Mouse (Mus musculus): ENCODE data around the gene Hoxb8. TPM values are rescaled to one million over a fixed set of nuclear protein-coding genes. Genes with fewer than 3 reads are reported as not detected.

Hoxb8 gene
- polyA plus RNA-seq, 1 experiment: not detected

DNA sequence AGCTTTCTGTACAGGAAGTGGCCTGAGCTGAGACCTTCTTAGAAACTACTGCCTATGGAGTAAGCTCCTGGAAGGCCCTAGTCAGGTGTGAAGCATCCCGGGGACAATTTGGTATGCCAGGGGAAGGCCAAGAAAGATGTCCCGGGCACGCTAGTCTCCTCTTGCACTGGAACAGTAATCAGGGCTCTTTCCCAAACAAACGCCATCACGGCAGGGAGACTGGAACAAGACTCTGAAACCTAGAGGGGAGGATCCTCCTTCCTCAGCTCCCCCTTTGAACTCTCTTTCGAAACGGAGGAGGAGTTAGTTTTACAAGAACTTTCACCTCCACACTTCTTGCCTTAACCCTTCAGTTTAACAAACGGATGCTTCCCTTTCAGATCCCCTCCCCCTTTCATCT is 50.4 kb downstream of the Hoxb8 start:
- H3K4me3 ChIP-seq (ENCODE audit: insufficient read depth, low read length): no peak overlapping the region
- no peak overlapping the region for H3K27ac ChIP-seq (ENCODE audit: insufficient read depth, low read depth, low read length)
- no peaks in the 10 kb centered on the region for H3K4me1 ChIP-seq (ENCODE audit: control insufficient read depth, insufficient read depth, low read length)
- no peak for TF ChIP-seq CTCF (IDR thresholded peaks at IDR 0.05; ENCODE audit: low read depth, low read length)
- no peak for TF ChIP-seq POLR2A (IDR thresholded peaks at IDR 0.05; ENCODE audit: borderline replicate concordance, low read depth, low read length)

- TF ChIP-seq POLR2A (IDR thresholded peaks at IDR 0.05; ENCODE audit: borderline replicate concordance, low read depth, low read length): no peak
- TF ChIP-seq CTCF (IDR thresholded peaks at IDR 0.05; ENCODE audit: low read depth, low read length): no peak
- Histone ChIP-seq H3K27ac (ENCODE audit: insufficient read depth, low read depth, low read length) (no peak overlapping the region), H3K4me1 (ENCODE audit: control insufficient read depth, insufficient read depth, low read length) (no peaks in the 10 kb centered on the region), H3K4me3 (ENCODE audit: insufficient read depth, low read length) (no peak overlapping the region)
Observed at GRCm38 (mm10) chr11:96332618-96333032, 50.9 kb downstream of the Hoxb8 start.

- Histone ChIP-seq H3K4me3 (ENCODE audit: insufficient read depth, low read length) (no peak overlapping the region), H3K27ac (ENCODE audit: insufficient read depth, low read depth, low read length) (no peak overlapping the region), H3K4me1 (ENCODE audit: control insufficient read depth, insufficient read depth, low read length) (no peaks in the 10 kb centered on the region)
- TF ChIP-seq CTCF (IDR thresholded peaks at IDR 0.05; ENCODE audit: low read depth, low read length) (no peak), POLR2A (IDR thresholded peaks at IDR 0.05; ENCODE audit: borderline replicate concordance, low read depth, low read length) (no peak)
Observed at GRCm38 (mm10) chr11:96333241-96334001, 51.7 kb downstream of the Hoxb8 start.

DNA sequence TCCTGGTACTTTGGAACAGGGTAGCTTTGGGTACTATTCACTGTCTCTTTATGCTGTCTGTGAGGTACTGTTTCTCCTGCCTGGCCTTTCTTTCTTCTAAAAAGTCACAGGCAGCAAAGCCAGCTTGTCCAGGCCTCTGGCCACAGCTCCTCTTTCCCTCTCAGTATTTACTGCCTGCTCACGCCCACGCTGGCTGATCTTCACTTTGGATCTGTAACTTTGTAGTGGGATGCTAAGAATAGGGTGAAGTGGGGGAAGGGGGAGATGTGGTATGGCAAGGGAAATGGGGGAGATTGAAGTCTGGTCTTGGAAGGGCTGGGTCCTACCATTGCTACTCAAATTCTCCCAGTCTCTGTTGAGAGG is 52.3 kb downstream of the Hoxb8 start:
- TF ChIP-seq POLR2A (IDR thresholded peaks at IDR 0.05; ENCODE audit: borderline replicate concordance, low read depth, low read length) (no peak), CTCF (IDR thresholded peaks at IDR 0.05; ENCODE audit: low read depth, low read length) (no peak)
- Histone ChIP-seq H3K27ac (ENCODE audit: insufficient read depth, low read depth, low read length) (no peak overlapping the region), H3K4me1 (ENCODE audit: control insufficient read depth, insufficient read depth, low read length) (no peaks in the 10 kb centered on the region), H3K4me3 (ENCODE audit: insufficient read depth, low read length) (no peak overlapping the region)

Other genes with a start within 250 kb of the Hoxb8 start
- 81.3 and 91.8 TPM in 2 replicates for gene Snf8, start 247.0 kb upstream of the Hoxb8 start, polyA plus RNA-seq (2012; ENCODE audit: insufficient read depth, insufficient read length, missing spikeins)
- 37.6 and 43.6 TPM in 2 replicates for gene Ube2z, start 216.5 kb upstream of the Hoxb8 start, polyA plus RNA-seq (2012; ENCODE audit: insufficient read depth, insufficient read length, missing spikeins)
- 101 and 118 TPM in 2 replicates for gene Atp5g1, start 206.2 kb upstream of the Hoxb8 start, polyA plus RNA-seq (2012; ENCODE audit: insufficient read depth, insufficient read length, missing spikeins)
- not detected in 2 replicates for gene Calcoco2, start 169.9 kb upstream of the Hoxb8 start, polyA plus RNA-seq (2012; ENCODE audit: insufficient read depth, insufficient read length, missing spikeins)
- not detected in 2 replicates for gene Ttll6, start 148.1 kb upstream of the Hoxb8 start, polyA plus RNA-seq (2012; ENCODE audit: insufficient read depth, insufficient read length, missing spikeins)
- gene Hoxb13, start 87.6 kb upstream of the Hoxb8 start, polyA plus RNA-seq (2012; ENCODE audit: insufficient read depth, insufficient read length, missing spikeins): not detected in 2 replicates
- not detected in 2 replicates for gene Hoxb9, start 10.4 kb upstream of the Hoxb8 start, polyA plus RNA-seq (2012; ENCODE audit: insufficient read depth, insufficient read length, missing spikeins)
- not detected in 2 replicates for gene Hoxb7, start 4.7 kb downstream of the Hoxb8 start, polyA plus RNA-seq (2012; ENCODE audit: insufficient read depth, insufficient read length, missing spikeins)
- gene Hoxb6, start 10.6 kb downstream of the Hoxb8 start, polyA plus RNA-seq (2012; ENCODE audit: insufficient read depth, insufficient read length, missing spikeins): not detected in 2 replicates
- gene Hoxb5, start 21.4 kb downstream of the Hoxb8 start, polyA plus RNA-seq (2012; ENCODE audit: insufficient read depth, insufficient read length, missing spikeins): not detected in 2 replicates
- gene Hoxb4, start 36.4 kb downstream of the Hoxb8 start, polyA plus RNA-seq (2012; ENCODE audit: insufficient read depth, insufficient read length, missing spikeins): 7.9 and 10.2 TPM in 2 replicates
- gene Hoxb3, start 41.4 kb downstream of the Hoxb8 start, polyA plus RNA-seq (2012; ENCODE audit: insufficient read depth, insufficient read length, missing spikeins): 1.0 and 1.6 TPM in 2 replicates
- gene Hoxb2, start 68.6 kb downstream of the Hoxb8 start, polyA plus RNA-seq (2012; ENCODE audit: insufficient read depth, insufficient read length, missing spikeins): 0.25 TPM in 1 of 2 replicates, not detected in the other
- not detected in 2 replicates for gene Hoxb1, start 83.8 kb downstream of the Hoxb8 start, polyA plus RNA-seq (2012; ENCODE audit: insufficient read depth, insufficient read length, missing spikeins)
- not detected in 2 replicates for gene Skap1, start 182.7 kb downstream of the Hoxb8 start, polyA plus RNA-seq (2012; ENCODE audit: insufficient read depth, insufficient read length, missing spikeins)